8 mouse cellular contexts compared by ENCODE assay signal in the genomic region with DNA sequence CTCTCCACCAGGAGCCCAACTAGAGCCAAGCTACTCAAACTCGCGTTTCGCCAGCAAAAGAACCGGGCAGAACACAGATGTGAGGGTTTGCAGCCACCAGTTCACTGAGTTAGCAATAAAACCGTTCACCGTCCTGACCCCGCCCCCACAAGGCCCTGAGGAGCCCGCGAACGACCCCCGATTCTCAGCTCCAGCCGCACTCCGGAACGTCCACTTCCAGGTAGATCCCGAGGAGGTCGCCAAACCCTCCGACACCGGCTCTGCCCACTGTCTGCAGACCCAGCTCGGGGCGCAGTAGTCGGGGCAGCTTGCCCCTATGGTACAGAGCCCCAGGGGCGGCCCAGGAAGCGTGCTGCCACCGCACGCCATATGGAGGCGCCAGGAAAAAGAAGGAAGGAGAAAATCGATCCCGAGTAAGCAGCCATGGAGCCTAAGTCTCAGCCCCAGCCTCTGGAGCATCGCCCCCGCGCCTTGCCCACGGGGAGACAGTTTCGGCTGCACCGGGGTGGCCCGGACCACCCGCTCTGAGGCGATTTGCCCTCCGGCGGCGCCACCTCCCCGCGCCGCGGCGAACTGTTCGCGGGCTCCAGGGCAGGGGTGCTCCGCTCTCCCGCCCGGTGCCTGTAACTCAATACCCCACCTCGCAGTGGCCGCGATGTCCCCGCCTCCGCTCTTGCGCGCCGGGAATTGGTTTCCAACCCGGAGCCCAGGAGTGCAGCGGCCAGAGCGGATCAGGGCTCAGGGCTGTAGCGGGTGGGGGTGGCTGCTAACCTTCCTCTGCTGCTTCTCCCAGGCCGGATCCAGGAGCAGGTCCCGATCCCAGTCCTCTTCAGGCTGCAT. TPM values are rescaled to one million over a fixed set of nuclear protein-coding genes. Genes with fewer than 3 reads are reported as not detected.
DNase-seq lines count a peak whose midpoint lies in the region; ATAC-seq lines count a peak whose summit lies in the region.

No protein-coding gene starts in this region.

- peak overlapping the region; percentile 71 for H3K4me2 ChIP-seq in hindbrain, embryonic 15.5 days

- H3K9ac ChIP-seq in hindbrain, embryonic 15.5 days, result peak overlapping the region; percentile 85

- H3K27me3 ChIP-seq in hindbrain, embryonic 15.5 days, result no peaks in the 10 kb centered on the region
- H3K27me3 ChIP-seq in megakaryocyte, embryonic 14.5 days (replicated peaks), result peaks cover 28% of the 10 kb centered on the region

- no peaks in the 10 kb centered on the region for H3K36me3 ChIP-seq in hindbrain, embryonic 15.5 days
- H3K36me3 ChIP-seq in megakaryocyte, embryonic 14.5 days (replicated peaks; ENCODE audit: low read length), result peaks cover 20% of the 10 kb centered on the region

- peak; percentile 68 for ATAC-seq in hindbrain, embryonic 15.5 days (ENCODE audit: low FRiP score, low read depth)
- no peak for ATAC-seq in monocyte, adult 5-6 weeks (replicated peaks; ENCODE audit: insufficient number of reproducible peaks, low FRiP score, low TSS enrichment, poor library complexity, severe bottlenecking)

- no peaks in the 10 kb centered on the region for H3K9me3 ChIP-seq in hindbrain, embryonic 15.5 days
- no peaks in the 10 kb centered on the region for H3K9me3 ChIP-seq in megakaryocyte, embryonic 14.5 days

- DNase-seq in ZHBTc4 (ENCODE audit: low read depth, low spot score), result peak; percentile 79
- peak; percentile 71 to 75 for DNase-seq in cerebellum, postnatal 10 days
- peak; percentile 77 for DNase-seq in gastrocnemius, adult 18-20 months (ENCODE audit: low spot score)
- peak; percentile 31 to 79 for DNase-seq in left cerebral cortex, postnatal 10 days (ENCODE audit: extremely low spot score in 1 of 2, low spot score in 2 of 2)
- DNase-seq in right cerebral cortex, postnatal 14 days, result peak; percentile 56

- H3K4me3 ChIP-seq in hindbrain, embryonic 15.5 days, result peak overlapping the region; percentile 74
- H3K4me3 ChIP-seq in megakaryocyte, embryonic 14.5 days (replicated peaks), result peak overlapping the region; percentile 99

- H3K4me1 ChIP-seq in hindbrain, embryonic 15.5 days (replicated peaks), result peaks cover 26% of the 10 kb centered on the region
- H3K4me1 ChIP-seq in megakaryocyte, embryonic 14.5 days, result peaks cover 55% of the 10 kb centered on the region

- intact Hi-C loops in left cerebral cortex, postnatal 10 days (cut with DNase I), result loop anchor here (5.0 kb wide), 2 partner anchors 62 to 108 kb away; no protein-coding TSS in a partner anchor

- WGBS in hindbrain, embryonic 15.5 days, result under 1% methylated on average over 62 of the region's 64 CpGs

- peak overlapping the region; percentile 87 for H3K27ac ChIP-seq in hindbrain, embryonic 15.5 days (replicated peaks)

RNA-seq across cellular contexts. Expression of a gene that starts 0.7 kb away (rescaled TPM):
- total RNA-seq in gastrocnemius, adult 18-20 months (2021), result 10 to 100 TPM in 1 of 2 experiments, 1 to 10 TPM in 1; 7.6 to 14.3 TPM
- 8.1 and 9.7 TPM in 2 replicates for polyA plus RNA-seq in hindbrain, embryonic 15.5 days (2015; fragmentation: Nextera tagmentation; extraction: Ambion mirVana)
- 100 to 1,000 TPM in 1 of 2 experiments, 10 to 100 TPM in 1; 88.2 to 103 TPM for total RNA-seq in left cerebral cortex, postnatal 10 days (2021)
- polyA plus RNA-seq in megakaryocyte, embryonic 14.5 days (2012; ENCODE audit: insufficient read depth, low replicate concordance), result 408 and 519 TPM in 2 replicates
- total RNA-seq in monocyte, adult 5-6 weeks (2017), result 4.9 to 18.8 TPM (median 7.8 TPM) in 3 replicates
